21 mouse cellular contexts compared by ENCODE assay signal in genomic region chr6:82699831-82700230, GRCm38 (mm10). TPM values are rescaled to one million over a fixed set of nuclear protein-coding genes. Genes with fewer than 3 reads are reported as not detected.
DNase-seq lines count a peak whose midpoint lies in the region; ATAC-seq and TF ChIP-seq lines count a peak whose summit lies in the region.
"Had no signal": no experiment of that assay in that cellular context is flagged by ENCODE, and none has a peak within 500 bp of the region (broad histone marks: within the 10 kb centered on the region; RNA-seq: fewer than 3 reads in every experiment).

No protein-coding gene starts in this region.

- peaks cover 7% of the 10 kb centered on the region; the same call in 1 of the 2 replicates for H3K9me3 ChIP-seq in E14TG2a.4 (ENCODE audit: low read length)
- H3K9me3 ChIP-seq in ES-Bruce4 (replicated peaks; ENCODE audit: control insufficient read depth, insufficient read depth, low read length, poor library complexity, severe bottlenecking): no peaks in the 10 kb centered on the region
- no peaks in the 10 kb centered on the region for H3K9me3 ChIP-seq in embryonic facial prominence, embryonic 14.5 days (ENCODE audit: control insufficient read depth, low read length)
- H3K9me3 ChIP-seq in midbrain, embryonic 16.5 days (replicated peaks; ENCODE audit: control insufficient read depth, low read length, poor library complexity, severe bottlenecking): no peaks in the 10 kb centered on the region
- no peaks in the 10 kb centered on the region for H3K9me3 ChIP-seq in liver, postnatal 0 days (ENCODE audit: low read length)
- H3K9me3 ChIP-seq: forebrain, embryonic 10.5 days; limb, embryonic 12.5 days; liver, embryonic 12.5 days; neural tube, embryonic 15.5 days had no signal

- peaks cover 11% of the 10 kb centered on the region; the same call in 1 of the 2 replicates for H3K36me3 ChIP-seq in E14TG2a.4 (ENCODE audit: insufficient read depth, low read length)
- H3K36me3 ChIP-seq in ES-Bruce4 (ENCODE audit: control insufficient read depth, insufficient read depth, low read length, poor library complexity, severe bottlenecking): no peaks in the 10 kb centered on the region
- no peaks in the 10 kb centered on the region for H3K36me3 ChIP-seq in embryonic facial prominence, embryonic 14.5 days (ENCODE audit: control insufficient read depth, insufficient read depth, low read length)
- H3K36me3 ChIP-seq in midbrain, embryonic 16.5 days (ENCODE audit: control insufficient read depth, insufficient read depth, low read length): no peaks in the 10 kb centered on the region
- no peaks in the 10 kb centered on the region for H3K36me3 ChIP-seq in liver, postnatal 0 days (replicated peaks; ENCODE audit: insufficient read depth, low read length)
- H3K36me3 ChIP-seq: forebrain, embryonic 10.5 days; limb, embryonic 12.5 days; liver, embryonic 12.5 days; neural tube, embryonic 15.5 days had no signal

- H3K27ac ChIP-seq in ES-Bruce4 (ENCODE audit: insufficient read depth, low read length): peak overlapping the region; percentile 39
- H3K27ac ChIP-seq in embryonic facial prominence, embryonic 14.5 days (replicated peaks; ENCODE audit: low read depth, low read length): no peak overlapping the region; the same call in 1 of the 2 replicates
- no peak overlapping the region; the same call in 1 of the 2 replicates for H3K27ac ChIP-seq in midbrain, embryonic 16.5 days (ENCODE audit: low read length)
- no peak overlapping the region for H3K27ac ChIP-seq in liver, postnatal 0 days (ENCODE audit: low read depth)
- H3K27ac ChIP-seq: forebrain, embryonic 10.5 days; heart, adult 2 months; limb, embryonic 12.5 days; liver, embryonic 12.5 days; neural tube, embryonic 15.5 days had no signal

- ATAC-seq in embryonic facial prominence, embryonic 14.5 days (ENCODE audit: low read depth): peak; percentile 70
- peak; percentile 64 for ATAC-seq in midbrain, embryonic 16.5 days
- ATAC-seq in liver, postnatal 0 days: no peak
- ATAC-seq: inflammation-experienced regulatory T-cells, adult 6 months; liver, embryonic 12.5 days had no signal

- TF ChIP-seq CTCF in E14TG2a.4 (conservative IDR thresholded peaks at IDR 0.05; ENCODE audit: low read length): no peak
- TF ChIP-seq CTCF in ES-Bruce4 (IDR thresholded peaks at IDR 0.05; ENCODE audit: low read depth, low read length): no peak
- TF ChIP-seq CTCF in liver, postnatal 0 days (IDR thresholded peaks at IDR 0.05; ENCODE audit: low read depth): no peak

- no peak for TF ChIP-seq EP300 in ES-Bruce4 (IDR thresholded peaks at IDR 0.05; ENCODE audit: insufficient read depth, low read depth, low read length)
- TF ChIP-seq EP300 in liver, postnatal 0 days (IDR thresholded peaks at IDR 0.05; ENCODE audit: low read depth): no peak

- H3K4me1 ChIP-seq in E14TG2a.4 (replicated peaks; ENCODE audit: low read depth, low read length): peaks cover 93% of the 10 kb centered on the region
- H3K4me1 ChIP-seq in ES-Bruce4 (ENCODE audit: control insufficient read depth, insufficient read depth, low read length): peaks cover 4% of the 10 kb centered on the region
- peaks cover 6% of the 10 kb centered on the region; the same call in 1 of the 2 replicates for H3K4me1 ChIP-seq in embryonic facial prominence, embryonic 14.5 days (ENCODE audit: control insufficient read depth, insufficient read depth, low read length)
- H3K4me1 ChIP-seq in midbrain, embryonic 16.5 days (ENCODE audit: control insufficient read depth, insufficient read depth, low read length): peaks cover 9% of the 10 kb centered on the region
- H3K4me1 ChIP-seq in liver, postnatal 0 days (ENCODE audit: insufficient read depth): no peaks in the 10 kb centered on the region
- H3K4me1 ChIP-seq: limb, embryonic 12.5 days; liver, embryonic 12.5 days had no signal

- H3K4me3 ChIP-seq in E14TG2a.4 (replicated peaks; ENCODE audit: low read length): peak overlapping the region; percentile 11
- no peak overlapping the region for H3K4me3 ChIP-seq in ES-Bruce4 (ENCODE audit: low read depth, low read length)
- no peak overlapping the region for H3K4me3 ChIP-seq in embryonic facial prominence, embryonic 14.5 days (ENCODE audit: low read depth, low read length)
- H3K4me3 ChIP-seq in midbrain, embryonic 16.5 days (ENCODE audit: low read depth, low read length): no peak overlapping the region
- H3K4me3 ChIP-seq in liver, postnatal 0 days (ENCODE audit: low read depth, low read length): no peak overlapping the region
- H3K4me3 ChIP-seq: forebrain, embryonic 10.5 days; heart, adult 2 months; limb, embryonic 12.5 days; liver, embryonic 12.5 days; neural tube, embryonic 15.5 days had no signal

- TF ChIP-seq POLR2A in ES-Bruce4 (IDR thresholded peaks at IDR 0.05; ENCODE audit: insufficient read depth, low read length): no peak

- DNase-seq in embryonic facial prominence, embryonic 14.5 days (ENCODE audit: low spot score): peak; percentile 50
- DNase-seq in c-Kit-positive CD71-positive TER-119-positive erythroid progenitor cells, embryonic 14.5 days (ENCODE audit: low spot score): no peak
- no peak for DNase-seq in kidney, postnatal 4 days
- no peak for DNase-seq in liver, postnatal 0 days
- DNase-seq: adrenal gland, postnatal 36 days; cerebellum, adult 2 months; heart, adult 2 months; heart, postnatal 36 days; kidney, postnatal 36 days; layer of hippocampus, adult 9-11 months; lung, embryonic 14.5 days; lung, postnatal 36 days; thymus, adult 2 months had no signal

- 26% methylated on average over 5 of the region's 5 CpGs for WGBS in embryonic facial prominence, embryonic 14.5 days
- 11% methylated on average over 5 of the region's 5 CpGs for WGBS in midbrain, embryonic 16.5 days
- WGBS in liver, postnatal 0 days (ENCODE audit: insufficient replicate concordance): 31% methylated on average over 5 of the region's 5 CpGs

- H3K27me3 ChIP-seq in E14TG2a.4 (ENCODE audit: insufficient read depth, low read length) (no peaks in the 10 kb centered on the region), ES-Bruce4 (ENCODE audit: control insufficient read depth, insufficient read depth, low read length, poor library complexity, severe bottlenecking) (no peaks in the 10 kb centered on the region)
- no peaks in the 10 kb centered on the region for H3K27me3 ChIP-seq in embryonic facial prominence, embryonic 14.5 days (replicated peaks; ENCODE audit: control insufficient read depth, insufficient read depth, low read length)
- no peaks in the 10 kb centered on the region for H3K27me3 ChIP-seq in midbrain, embryonic 16.5 days (ENCODE audit: control insufficient read depth, insufficient read depth, low read depth, low read length)
- peaks cover 7% of the 10 kb centered on the region; the same call in 1 of the 2 replicates for H3K27me3 ChIP-seq in liver, postnatal 0 days (ENCODE audit: insufficient read depth, low read length)
- H3K27me3 ChIP-seq: limb, embryonic 12.5 days; liver, embryonic 12.5 days; neural tube, embryonic 15.5 days had no signal

- H3K4me2 ChIP-seq in embryonic facial prominence, embryonic 14.5 days (ENCODE audit: low read depth, low read length): no peak overlapping the region
- 0 out of 2 replicates have a peak overlapping the region, but pooled peaks have one; percentile 9 for H3K4me2 ChIP-seq in midbrain, embryonic 16.5 days (ENCODE audit: low read length)
- no peak overlapping the region for H3K4me2 ChIP-seq in liver, postnatal 0 days (ENCODE audit: low read depth, low read length)
- H3K4me2 ChIP-seq: limb, embryonic 12.5 days; liver, embryonic 12.5 days; lung, embryonic 14.5 days; neural tube, embryonic 15.5 days had no signal

- no peak overlapping the region for H3K9ac ChIP-seq in ES-Bruce4 (ENCODE audit: low read depth, poor library complexity, severe bottlenecking)
- no peak overlapping the region for H3K9ac ChIP-seq in embryonic facial prominence, embryonic 14.5 days (ENCODE audit: low read depth, low read length)
- no peak overlapping the region for H3K9ac ChIP-seq in midbrain, embryonic 16.5 days (ENCODE audit: low read depth, low read length)
- no peak overlapping the region for H3K9ac ChIP-seq in liver, postnatal 0 days (replicated peaks)
- H3K9ac ChIP-seq: limb, embryonic 12.5 days; liver, embryonic 12.5 days; lung, embryonic 14.5 days; neural tube, embryonic 15.5 days had no signal

RNA-seq across cellular contexts. Expression of gene Pole4, which starts 5.3 kb away (rescaled TPM):
- 54.0 and 61.1 TPM in 2 replicates for polyA plus RNA-seq in ES-Bruce4 (2011; ENCODE audit: insufficient read depth, insufficient read length, low read depth, missing spikeins)
- 94.7 and 96.9 TPM in 2 replicates for polyA plus RNA-seq in embryonic facial prominence, embryonic 14.5 days (2014; fragmentation: Nextera tagmentation; extraction: Ambion mirVana)
- polyA plus RNA-seq in midbrain, embryonic 16.5 days (2015; fragmentation: Nextera tagmentation; extraction: Ambion mirVana): 115 and 133 TPM in 2 replicates
- 87.7 and 87.9 TPM in 2 replicates for polyA plus RNA-seq in liver, postnatal 0 days (2015; fragmentation: Nextera tagmentation; extraction: Ambion mirVana)
